Comparison of ENCODE assay signal across 33 mouse cellular contexts in the genomic region with DNA sequence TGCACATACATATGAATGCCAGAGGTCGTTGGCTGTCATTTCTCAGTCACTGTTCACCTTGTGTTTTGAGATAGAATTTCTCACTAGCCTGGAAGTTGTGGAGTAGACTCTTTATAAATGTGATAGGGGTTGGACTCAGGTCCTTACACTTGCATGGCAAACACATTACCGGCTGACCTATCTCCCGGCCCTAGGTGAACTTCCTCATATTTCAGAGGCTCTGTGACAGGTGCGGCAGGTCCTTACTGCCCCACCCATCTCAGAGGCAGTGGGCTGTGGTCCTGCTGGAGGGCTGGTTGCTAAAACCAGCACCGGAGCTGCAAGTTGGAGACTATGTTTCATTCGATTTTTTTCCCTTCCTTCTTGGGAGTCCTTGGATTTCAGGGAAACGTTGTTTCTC. TPM values are rescaled to one million over a fixed set of nuclear protein-coding genes. Genes with fewer than 3 reads are reported as not detected.
DNase-seq lines count a peak whose midpoint lies in the region; ATAC-seq and TF ChIP-seq lines count a peak whose summit lies in the region.
"Had no signal": no experiment of that assay in that cellular context is flagged by ENCODE, and none has a peak within 500 bp of the region (broad histone marks: within the 10 kb centered on the region; RNA-seq: fewer than 3 reads in every experiment).

No protein-coding gene starts in this region.

- H3K4me2 ChIP-seq in heart, postnatal 0 days (ENCODE audit: low read depth, low read length) = no peak overlapping the region
- H3K4me2 ChIP-seq: embryonic facial prominence, embryonic 13.5 days; forebrain, embryonic 12.5 days; hindbrain, embryonic 15.5 days; kidney, embryonic 15.5 days; limb, embryonic 15.5 days; midbrain, embryonic 12.5 days had no signal

- no peaks in the 10 kb centered on the region for H3K27me3 ChIP-seq in heart, postnatal 0 days (ENCODE audit: control insufficient read depth, insufficient read depth, low read length)
- no peaks in the 10 kb centered on the region for H3K27me3 ChIP-seq in small intestine, adult 2 months (ENCODE audit: control insufficient read depth, insufficient read depth, low read length)
- H3K27me3 ChIP-seq: hindbrain, embryonic 15.5 days had no signal

- H3K9ac ChIP-seq in heart, postnatal 0 days (replicated peaks; ENCODE audit: low read depth, low read length) = no peak overlapping the region
- H3K9ac ChIP-seq: embryonic facial prominence, embryonic 13.5 days; forebrain, embryonic 12.5 days; hindbrain, embryonic 15.5 days; kidney, embryonic 15.5 days; limb, embryonic 15.5 days; liver, embryonic 14.5 days; midbrain, embryonic 12.5 days had no signal

- no peak for DNase-seq in heart, postnatal 0 days (ENCODE audit: low spot score)
- no peak for DNase-seq in heart, adult 8-10 months (ENCODE audit: low spot score)
- peak; percentile 59 for DNase-seq in testis, postnatal 14 days (ENCODE audit: low spot score)
- no peak for DNase-seq in testis, postnatal 10 days (ENCODE audit: low spot score)
- no peak for DNase-seq in frontal cortex, postnatal 25 days (ENCODE audit: low spot score in 2 of 2)
- DNase-seq in thymus, postnatal 36 days = no peak
- DNase-seq: adrenal gland, postnatal 10 days; cerebellum, adult 18-20 months; cerebellum, postnatal 14 days; embryo, embryonic 11 days; gastrocnemius, postnatal 36 days; heart, adult 2 months; kidney, adult 11 months; kidney, postnatal 36 days; left cerebral cortex, postnatal 4 days; right cerebral cortex, postnatal 14 days had no signal

- no peaks in the 10 kb centered on the region for H3K36me3 ChIP-seq in heart, postnatal 0 days (replicated peaks; ENCODE audit: control insufficient read depth, insufficient read depth, low read length)
- H3K36me3 ChIP-seq in small intestine, adult 2 months (ENCODE audit: control insufficient read depth, insufficient read depth, low read length) = no peaks in the 10 kb centered on the region
- H3K36me3 ChIP-seq: embryonic facial prominence, embryonic 13.5 days; forebrain, embryonic 12.5 days; hindbrain, embryonic 15.5 days; kidney, embryonic 15.5 days; limb, embryonic 15.5 days; midbrain, embryonic 12.5 days had no signal

- no peak overlapping the region for H3K4me3 ChIP-seq in heart, postnatal 0 days (ENCODE audit: low read depth, low read length)
- H3K4me3 ChIP-seq in small intestine, adult 2 months (ENCODE audit: low read depth, low read length) = peak overlapping the region; percentile 8; the same call in 1 of the 2 replicates
- H3K4me3 ChIP-seq: embryonic facial prominence, embryonic 13.5 days; erythroblast, embryonic 14.5 days; forebrain, embryonic 12.5 days; heart, adult 2 months; hindbrain, embryonic 15.5 days; kidney, embryonic 15.5 days; limb, embryonic 15.5 days; midbrain, embryonic 12.5 days had no signal

- TF ChIP-seq EP300 in heart, postnatal 0 days (IDR thresholded peaks at IDR 0.05; ENCODE audit: low read depth) = no peak

- peaks cover 30% of the 10 kb centered on the region for H3K4me1 ChIP-seq in heart, postnatal 0 days (ENCODE audit: control insufficient read depth, insufficient read depth)
- peaks cover 14% of the 10 kb centered on the region for H3K4me1 ChIP-seq in small intestine, adult 2 months (ENCODE audit: control insufficient read depth, insufficient read depth, insufficient read length, low read length)

- WGBS in heart, postnatal 0 days = 42% methylated on average over 7 of the region's 7 CpGs
- 13% methylated on average over 7 of the region's 7 CpGs for WGBS in small intestine, adult 2 months

- H3K27ac ChIP-seq in heart, postnatal 0 days (ENCODE audit: low read depth) = peak overlapping the region; percentile 31
- peak overlapping the region; percentile 87 for H3K27ac ChIP-seq in small intestine, adult 2 months (ENCODE audit: insufficient read depth, low read depth, low read length)
- H3K27ac ChIP-seq: embryonic facial prominence, embryonic 13.5 days; forebrain, embryonic 12.5 days; heart, adult 2 months; hindbrain, embryonic 15.5 days; kidney, embryonic 15.5 days; limb, embryonic 15.5 days; liver, embryonic 14.5 days; midbrain, embryonic 12.5 days had no signal

- no peak for ATAC-seq in heart, postnatal 0 days (ENCODE audit: insufficient read depth, low read depth)
- ATAC-seq: activated CD4-positive, CD25-positive, alpha-beta regulatory T cell, adult 4 months had no signal

- no peak for TF ChIP-seq POLR2A in small intestine, adult 2 months (IDR thresholded peaks at IDR 0.05; ENCODE audit: low read depth, low read length)

- TF ChIP-seq CTCF in heart, postnatal 0 days (IDR thresholded peaks at IDR 0.05; ENCODE audit: low read depth) = no peak
- TF ChIP-seq CTCF in small intestine, adult 2 months (IDR thresholded peaks at IDR 0.05; ENCODE audit: extremely low read depth, insufficient read length, insufficient replicate concordance, low read depth, low read length) = no peak

- no peaks in the 10 kb centered on the region for H3K9me3 ChIP-seq in heart, postnatal 0 days (replicated peaks; ENCODE audit: control insufficient read depth, low read length)
- H3K9me3 ChIP-seq: embryonic facial prominence, embryonic 13.5 days; forebrain, embryonic 12.5 days; hindbrain, embryonic 15.5 days; kidney, embryonic 15.5 days; limb, embryonic 15.5 days; midbrain, embryonic 12.5 days had no signal

RNA-seq across cellular contexts. Expression of gene Efhd2, which starts 3.9 kb away (rescaled TPM):
- 42.7 and 42.9 TPM in 2 replicates for total RNA-seq in heart, postnatal 0 days (2014; rRNA removed; ENCODE audit: low replicate concordance)
- polyA plus RNA-seq in heart, postnatal 0 days (2015; fragmentation: Nextera tagmentation; extraction: Ambion mirVana) = 54.5 and 56.9 TPM in 2 replicates
- 10 to 100 TPM; 18.1 to 21.4 (median 19.6) TPM for total RNA-seq in heart, adult 8-10 months (2022)
- polyA plus RNA-seq in small intestine, adult 2 months (2012; rRNA removed) = 188 and 423 TPM in 2 replicates

RNA-seq across cellular contexts. Expression of gene Ctrc, which starts 32.5 kb away (rescaled TPM):
- not detected in 2 replicates for total RNA-seq in heart, postnatal 0 days (2014; rRNA removed; ENCODE audit: low replicate concordance)
- polyA plus RNA-seq in heart, postnatal 0 days (2015; fragmentation: Nextera tagmentation; extraction: Ambion mirVana) = not detected in 2 replicates
- total RNA-seq in heart, adult 8-10 months (2022) = not detected
- polyA plus RNA-seq in small intestine, adult 2 months (2012; rRNA removed) = 13.9 and 8,604 TPM in 2 replicates
- total RNA-seq: adrenal gland, postnatal 10 days; gastrocnemius, adult 18-20 months; gastrocnemius, postnatal 36 days; heart, adult 2 months; hematopoietic stem cell, adult 5-6 weeks; left cerebral cortex, adult 18-20 months; left cerebral cortex, postnatal 4 days; megakaryocyte, adult 5-6 weeks; monocyte, adult 5-6 weeks had no signal
- polyA plus RNA-seq: activated CD4-positive, CD25-positive, alpha-beta regulatory T cell, adult 4 months; embryonic facial prominence, embryonic 13.5 days; erythroblast, embryonic 14.5 days; forebrain, embryonic 12.5 days; heart, adult 2 months; hindbrain, embryonic 15.5 days; kidney, embryonic 15.5 days; limb, embryonic 15.5 days; liver, embryonic 14.5 days; midbrain, embryonic 12.5 days; neural tube, embryonic 11.5 days; stomach, embryonic 14.5 days had no signal

RNA-seq across cellular contexts. Expression of gene Cela2a, which starts 52.7 kb away (rescaled TPM):
- total RNA-seq in heart, postnatal 0 days (2014; rRNA removed; ENCODE audit: low replicate concordance) = 2.1 TPM in 1 of 2 replicates, not detected in the other
- polyA plus RNA-seq in heart, postnatal 0 days (2015; fragmentation: Nextera tagmentation; extraction: Ambion mirVana) = 0.20 and 0.21 TPM in 2 replicates
- 1 to 10 TPM in 1 of 4 experiments, not detected in 3; 1.0 TPM for total RNA-seq in heart, adult 8-10 months (2022)
- polyA plus RNA-seq in small intestine, adult 2 months (2012; rRNA removed) = 124 and 65,009 TPM in 2 replicates
- total RNA-seq: adrenal gland, postnatal 10 days; gastrocnemius, postnatal 36 days; heart, adult 2 months; hematopoietic stem cell, adult 5-6 weeks; left cerebral cortex, adult 18-20 months; left cerebral cortex, postnatal 4 days; megakaryocyte, adult 5-6 weeks; monocyte, adult 5-6 weeks had no signal
- polyA plus RNA-seq: embryonic facial prominence, embryonic 13.5 days; erythroblast, embryonic 14.5 days; forebrain, embryonic 12.5 days; limb, embryonic 15.5 days; liver, embryonic 14.5 days; midbrain, embryonic 12.5 days; neural tube, embryonic 11.5 days; stomach, embryonic 14.5 days had no signal
